Mouse (Mus musculus) splenic B cell, adult 2 months (primary cell): ENCODE measurements at regions not wholly inside any gene's neighbourhood (a gene's known extent, or its start where the extent isn't known, plus 50 kb on each side); places are given as distances from the start of the nearest gene placed in this dataset.

Experiments used
- DNase-seq: peaks from one replicate; pipeline ENCODE4 v3.0.0-alpha.2; 2011; ENCODE audit warnings: low read depth, low spot score
- H3K27me3 ChIP-seq: 2 replicates; pipeline ENCODE4 v1.6.1; 2012; ENCODE audit warnings: mild to moderate bottlenecking, low read length, moderate library complexity, mixed read lengths; ENCODE audit not compliant: control insufficient read depth, poor library complexity, insufficient read depth, severe bottlenecking
- H3K36me3 ChIP-seq: 2 replicates; pipeline ENCODE4 v1.6.1; 2012; ENCODE audit warnings: mild to moderate bottlenecking, low read length, moderate library complexity, mixed read lengths; ENCODE audit not compliant: control insufficient read depth, poor library complexity, insufficient read depth, severe bottlenecking

DNA sequence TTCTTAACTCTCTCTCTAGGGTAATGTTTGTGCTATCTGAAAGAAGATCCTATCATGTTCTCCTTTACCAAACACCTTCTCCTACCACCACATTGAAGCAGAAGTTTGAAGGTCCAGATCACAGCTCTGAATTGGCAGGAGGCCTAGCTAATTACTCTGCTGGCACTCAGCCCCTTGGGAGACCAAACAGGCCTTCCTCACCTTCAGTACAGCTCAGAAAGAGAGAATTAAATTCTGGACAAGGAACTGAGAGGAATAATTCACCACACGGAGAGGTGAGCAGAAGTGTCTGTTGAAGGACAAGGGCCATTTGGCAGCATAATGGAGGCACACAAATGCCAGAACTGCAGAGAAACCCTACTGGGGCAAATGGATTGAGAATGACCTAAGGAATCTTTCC is 334.6 kb downstream of the Olfr1505 start:
- no peak for DNase-seq
- H3K27me3 ChIP-seq = no peaks in the 10 kb centered on the region
- no peaks in the 10 kb centered on the region for H3K36me3 ChIP-seq

DNA sequence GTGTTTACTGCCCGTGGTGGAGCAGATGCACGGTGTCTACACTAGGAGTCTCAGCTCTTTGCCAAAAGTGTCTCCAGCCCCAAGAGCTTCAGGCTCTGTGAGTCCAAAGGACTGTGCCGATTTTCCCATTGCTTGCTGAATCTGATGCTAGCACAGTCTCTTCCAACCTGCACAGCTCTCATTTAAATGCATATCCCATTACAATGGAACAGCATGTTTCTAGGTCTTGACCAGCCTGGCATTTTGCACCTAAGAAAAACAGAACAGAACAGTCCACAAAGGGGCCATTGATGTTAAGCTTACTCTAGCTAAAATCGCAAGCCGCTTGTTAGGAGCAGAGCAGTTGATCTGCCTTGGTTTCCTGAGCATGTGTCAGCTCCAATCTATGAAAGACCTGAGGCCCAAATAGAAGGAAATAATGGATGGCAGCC is 339.2 kb downstream of the Tle4 start:
- Histone ChIP-seq H3K27me3 (no peaks in the 10 kb centered on the region), H3K36me3 (no peaks in the 10 kb centered on the region)
- no peak for DNase-seq

- H3K36me3 ChIP-seq = no peaks in the 10 kb centered on the region
- no peak for DNase-seq
- no peaks in the 10 kb centered on the region for H3K27me3 ChIP-seq
These were observed 338.6 kb downstream of the Tle4 start for GRCm38 (mm10) chr19:14259223-14259622.

GRCm38 (mm10) chr19:14289331-14289737 is 308.5 kb downstream of the Tle4 start:
- DNase-seq = no peak
- Histone ChIP-seq H3K27me3 (no peaks in the 10 kb centered on the region; the same call in 1 of the 2 replicates), H3K36me3 (no peaks in the 10 kb centered on the region)

DNA sequence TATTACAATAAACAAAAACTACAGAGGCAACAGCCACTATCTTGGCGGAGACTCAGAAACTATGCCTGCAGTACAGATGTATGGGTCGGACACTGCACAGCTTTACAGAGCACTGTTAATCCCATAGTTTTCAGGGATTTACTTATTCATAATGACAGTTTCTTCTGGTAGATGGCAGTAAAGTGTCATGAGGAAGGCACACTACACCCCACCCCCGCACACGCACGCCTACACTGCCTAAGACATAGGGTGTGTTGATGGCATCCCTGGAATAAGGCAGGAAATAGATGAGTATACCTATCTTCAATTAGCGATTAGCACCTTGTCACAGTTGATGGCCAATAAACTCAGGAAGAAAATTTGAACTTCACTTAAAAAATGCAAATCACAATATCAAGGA is 306.9 kb downstream of the Tle4 start:
- Histone ChIP-seq H3K36me3 (no peaks in the 10 kb centered on the region), H3K27me3 (no peaks in the 10 kb centered on the region; the same call in 1 of the 2 replicates)
- DNase-seq = no peak

- DNase-seq = no peak
- H3K27me3 ChIP-seq = no peaks in the 10 kb centered on the region
- no peaks in the 10 kb centered on the region for H3K36me3 ChIP-seq
These were observed 304.7 kb downstream of the Tle4 start for GRCm38 (mm10) chr19:14293172-14293571.

GRCm38 (mm10) chr19:14301176-14301943 is 296.5 kb downstream of the Tle4 start:
- DNase-seq = no peak
- Histone ChIP-seq H3K36me3 (no peaks in the 10 kb centered on the region), H3K27me3 (no peaks in the 10 kb centered on the region)

DNA sequence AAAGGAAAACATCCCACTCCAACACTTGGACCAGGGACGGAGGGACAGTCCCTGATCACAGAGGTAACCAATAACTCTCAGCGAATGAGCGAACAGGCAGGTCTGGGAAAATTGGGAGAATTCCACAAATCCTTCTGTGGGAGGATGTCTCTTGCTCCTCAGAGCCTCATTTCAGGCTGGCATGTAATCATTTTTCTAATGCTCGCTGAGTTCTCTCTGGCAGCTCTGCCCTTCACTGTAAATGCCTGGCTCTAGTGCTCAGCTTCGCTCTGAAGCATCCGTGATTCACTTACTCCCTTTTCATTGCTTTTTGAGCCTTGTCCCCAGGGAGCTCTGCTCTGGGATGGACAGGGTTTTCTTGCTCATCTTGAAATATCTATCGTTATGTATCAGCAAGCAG is 283.6 kb downstream of the Tle4 start:
- no peaks in the 10 kb centered on the region for H3K36me3 ChIP-seq
- DNase-seq = no peak
- H3K27me3 ChIP-seq = no peaks in the 10 kb centered on the region

DNA sequence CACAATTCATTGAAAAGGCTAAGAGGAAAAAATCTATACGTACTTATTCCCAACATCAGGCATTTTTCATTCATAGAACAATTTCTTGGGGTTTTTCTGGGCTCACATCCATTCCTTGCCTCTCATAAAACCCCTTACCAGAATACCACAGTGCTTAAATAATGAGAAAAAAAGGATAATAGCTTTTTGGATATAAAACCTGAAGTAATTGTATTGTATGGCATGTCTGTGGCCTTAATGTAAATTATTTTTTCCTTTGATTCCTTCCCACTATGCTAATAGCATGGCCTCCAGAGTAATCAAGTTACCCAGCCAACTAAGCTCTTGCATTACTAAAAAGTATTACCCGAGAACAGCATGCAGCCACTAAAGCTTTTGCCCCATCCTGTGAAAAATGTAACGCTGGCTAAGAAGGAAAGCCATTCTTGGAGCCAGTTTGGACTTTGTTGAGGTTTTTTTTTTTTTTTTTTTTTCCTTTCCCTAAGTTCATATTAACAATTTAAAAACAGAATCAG is 278.1 kb downstream of the Tle4 start:
- H3K36me3 ChIP-seq = no peaks in the 10 kb centered on the region
- H3K27me3 ChIP-seq = no peaks in the 10 kb centered on the region
- no peak for DNase-seq

- Histone ChIP-seq H3K36me3 (no peaks in the 10 kb centered on the region), H3K27me3 (no peaks in the 10 kb centered on the region)
- DNase-seq = no peak
These were observed 272.3 kb downstream of the Tle4 start for GRCm38 (mm10) chr19:14325353-14326052.

DNA sequence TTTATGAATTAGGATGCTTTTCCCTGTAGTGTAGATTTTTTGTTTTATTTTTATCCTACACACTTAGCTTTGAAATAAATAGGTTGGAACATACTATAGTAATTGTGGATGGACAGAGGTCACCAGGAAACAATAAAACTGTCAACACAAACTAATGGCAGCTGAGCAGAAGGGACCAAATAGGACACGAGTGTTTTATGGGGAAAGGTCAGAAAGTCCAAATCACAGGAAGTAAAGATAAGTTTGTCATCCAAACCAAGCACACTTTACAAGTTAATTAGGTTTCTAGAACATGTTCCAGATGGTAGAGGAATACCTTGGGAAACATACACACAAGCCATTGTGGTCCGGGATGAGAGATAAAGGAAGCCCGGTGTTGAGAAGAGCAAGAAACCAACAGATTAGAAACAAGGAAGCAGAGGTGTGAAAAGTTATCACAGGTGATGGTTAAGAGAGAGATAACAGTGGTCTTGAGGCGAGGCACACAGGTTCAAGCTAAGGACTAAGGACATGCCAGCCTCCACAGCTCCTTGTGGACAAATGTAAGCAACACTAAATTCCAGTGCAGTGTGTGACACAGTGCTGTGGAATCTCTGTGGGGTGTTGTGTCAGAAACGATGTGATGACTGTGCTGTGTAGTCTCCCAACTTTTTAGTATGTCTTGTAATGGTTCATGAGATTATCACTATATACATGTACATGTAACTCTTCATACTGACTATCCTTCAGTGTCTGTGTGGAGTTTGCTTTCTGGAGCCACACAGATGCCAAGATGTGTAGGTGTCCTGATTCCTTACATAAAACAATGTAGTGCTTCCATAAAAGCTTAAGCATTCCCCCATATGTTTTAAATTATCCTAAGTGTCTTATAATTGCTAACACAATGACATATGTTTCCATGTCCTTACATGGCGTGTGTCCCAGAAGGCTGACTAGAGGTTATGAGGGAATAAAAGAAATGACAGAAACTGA is 264.5 kb downstream of the Tle4 start:
- H3K27me3 ChIP-seq = no peaks in the 10 kb centered on the region
- no peak for DNase-seq
- no peaks in the 10 kb centered on the region for H3K36me3 ChIP-seq

DNA sequence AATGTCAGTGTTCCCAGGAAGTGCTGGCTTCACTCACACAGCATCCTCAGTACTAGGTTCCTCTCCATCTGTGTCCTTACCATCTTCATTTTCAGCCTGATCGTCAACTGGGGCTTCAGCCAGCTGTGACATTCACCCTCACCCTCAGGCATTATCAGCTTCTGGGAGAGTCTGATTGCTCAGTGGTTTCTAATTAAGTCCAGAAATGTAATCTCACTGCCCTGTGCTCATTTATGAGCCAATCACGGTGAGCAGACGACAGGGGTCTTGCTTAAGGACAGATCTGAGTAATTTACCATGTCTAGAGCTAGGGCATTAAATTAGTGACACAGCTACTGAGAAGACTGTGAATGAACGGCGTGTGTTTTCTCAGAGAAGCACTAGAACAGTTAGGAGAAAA is 260.8 kb downstream of the Tle4 start:
- H3K27me3 ChIP-seq = no peaks in the 10 kb centered on the region
- H3K36me3 ChIP-seq = no peaks in the 10 kb centered on the region
- DNase-seq = no peak

DNA sequence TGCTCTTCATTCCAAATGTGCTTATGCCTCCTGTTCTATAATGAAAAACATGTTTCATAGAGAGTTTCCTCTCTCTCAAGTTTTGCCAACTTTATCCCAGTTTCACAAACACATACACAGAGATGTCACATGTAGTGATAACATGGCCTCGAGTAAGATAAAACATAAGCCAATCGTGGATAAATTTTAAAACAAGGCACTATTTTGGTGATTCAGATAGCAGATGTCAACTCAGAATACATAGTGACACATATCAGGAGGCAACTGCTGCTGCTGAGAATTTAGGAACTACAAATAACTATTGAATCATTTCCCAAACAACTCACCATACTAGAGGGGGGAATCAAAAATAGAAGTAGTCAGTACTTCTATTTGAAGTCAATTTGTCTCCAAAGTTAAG is 257.1 kb downstream of the Tle4 start:
- Histone ChIP-seq H3K36me3 (no peaks in the 10 kb centered on the region), H3K27me3 (no peaks in the 10 kb centered on the region)
- DNase-seq = no peak

DNA sequence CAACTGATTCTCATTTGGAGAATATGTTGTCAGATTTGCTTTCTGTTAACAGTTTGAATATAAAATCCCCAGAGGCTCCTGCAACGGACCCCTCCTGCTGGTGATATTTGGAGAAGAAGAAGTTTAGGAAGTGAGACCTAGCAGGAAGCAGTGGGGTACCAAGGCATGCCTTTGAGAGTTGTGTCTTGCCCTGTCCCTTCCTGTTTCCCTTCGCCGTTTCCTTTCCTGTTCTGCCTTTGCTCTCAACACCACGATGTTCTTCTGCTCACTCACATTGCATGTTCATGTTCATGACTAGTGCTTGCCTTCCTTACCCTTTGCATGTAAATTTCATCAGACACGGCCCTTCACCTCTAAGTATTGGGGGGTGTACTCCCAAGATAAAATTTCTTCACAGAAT is 254.0 kb downstream of the Tle4 start:
- H3K36me3 ChIP-seq = no peaks in the 10 kb centered on the region
- peak; percentile 31 for DNase-seq

More for the DNA sequence above, 254.0 kb downstream of the Tle4 start:
- no peaks in the 10 kb centered on the region for H3K27me3 ChIP-seq
